Mouse (Mus musculus) CD8-positive naive resting alpha-beta T cell, adult 2 months (primary cell): ENCODE results near the gene Fam189a2.

Experiments
- DNase-seq, 2 experiments: peaks; one replicate each; pipeline ENCODE4 v3.0.0; 2022; ENCODE audit warnings: low read depth in 2 of 2, low spot score in 2 of 2

Fam189a2 gene

DNA sequence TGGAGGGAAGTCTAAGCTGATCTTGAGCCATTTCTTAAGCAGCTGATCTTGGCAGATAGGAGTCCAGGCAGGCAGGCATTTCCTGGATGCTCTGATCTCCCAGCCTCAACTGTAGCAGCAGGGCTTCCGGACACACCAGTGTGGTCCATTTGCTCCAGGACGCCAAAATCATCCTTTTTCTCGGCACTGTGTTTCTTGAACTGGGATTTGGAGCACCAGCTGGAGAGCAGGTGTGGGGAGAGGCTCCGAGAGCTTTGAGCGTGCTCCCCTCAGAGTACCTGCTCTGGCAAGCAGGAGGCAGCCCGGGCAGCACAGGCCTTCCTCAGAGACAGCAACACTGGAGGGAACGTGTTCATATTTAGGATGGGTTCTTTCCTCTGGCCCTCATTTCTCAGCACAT lies 87.9 kb downstream of the Fam189a2 start:
- DNase-seq: no peak

DNA sequence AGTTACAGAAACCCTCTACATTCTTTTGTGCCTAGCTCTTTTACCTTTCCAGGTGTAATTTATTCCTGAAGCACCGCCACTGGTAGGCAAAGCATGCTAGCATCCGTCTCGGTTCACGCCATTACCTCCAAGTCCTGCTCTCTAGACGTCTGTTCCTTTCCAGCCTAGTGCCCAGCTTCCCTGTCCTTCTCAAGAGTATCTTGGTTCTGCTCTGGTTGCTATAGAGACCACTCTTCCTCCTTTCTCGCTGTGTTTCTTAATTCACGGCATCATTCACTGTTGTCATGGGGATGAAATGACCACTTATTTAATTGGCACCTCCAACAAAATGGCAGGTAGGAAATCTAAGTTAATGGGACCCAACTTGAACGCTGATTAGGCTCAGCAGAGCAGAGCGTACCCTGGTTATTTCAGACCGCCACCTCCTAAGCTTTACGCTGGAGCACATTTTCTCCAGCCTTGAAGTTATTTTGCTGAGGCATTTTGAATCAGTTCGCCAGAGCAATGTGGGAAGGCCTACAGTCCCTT lies 89.3 kb downstream of the Fam189a2 start:
- no peak for DNase-seq

DNA sequence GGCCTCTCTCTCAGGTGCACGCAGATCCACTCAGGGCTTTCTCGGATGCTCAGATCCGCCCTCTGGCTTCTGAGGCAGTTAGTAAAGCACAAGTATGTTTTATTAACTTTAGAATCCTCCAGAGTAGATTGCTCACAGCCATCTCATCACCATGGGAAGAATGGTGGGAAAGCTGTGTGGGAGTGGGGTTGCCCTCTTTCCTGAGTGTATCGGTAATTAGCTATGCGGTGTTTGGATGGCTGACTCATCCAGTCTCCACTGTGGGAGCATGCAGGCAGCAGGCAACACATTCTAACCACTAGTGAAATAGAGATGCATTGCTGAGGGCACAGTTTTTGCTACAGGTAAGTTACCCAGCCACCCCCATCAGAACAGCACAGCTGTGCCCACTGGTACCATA lies 100.0 kb downstream of the Fam189a2 start:
- DNase-seq: no peak

DNA sequence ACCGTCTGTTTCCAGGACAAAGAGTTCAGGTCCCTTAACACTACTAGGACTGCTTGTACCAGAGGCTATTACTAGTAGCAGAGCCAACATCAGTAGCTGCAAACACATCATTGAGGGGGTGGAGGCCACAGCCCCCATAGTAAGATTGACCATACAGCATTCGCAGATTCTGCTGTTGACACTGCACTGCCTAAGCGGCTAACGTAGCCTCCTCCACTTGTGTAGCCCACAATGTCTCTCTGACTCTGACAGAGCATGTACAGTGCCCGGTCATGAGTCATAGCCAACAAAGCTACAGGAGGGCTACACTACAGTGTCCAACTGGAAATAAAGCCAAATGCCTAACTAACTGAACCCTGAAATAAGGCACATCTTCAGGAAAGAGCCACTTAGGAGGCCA lies 105.3 kb downstream of the Fam189a2 start:
- no peak for DNase-seq

DNA sequence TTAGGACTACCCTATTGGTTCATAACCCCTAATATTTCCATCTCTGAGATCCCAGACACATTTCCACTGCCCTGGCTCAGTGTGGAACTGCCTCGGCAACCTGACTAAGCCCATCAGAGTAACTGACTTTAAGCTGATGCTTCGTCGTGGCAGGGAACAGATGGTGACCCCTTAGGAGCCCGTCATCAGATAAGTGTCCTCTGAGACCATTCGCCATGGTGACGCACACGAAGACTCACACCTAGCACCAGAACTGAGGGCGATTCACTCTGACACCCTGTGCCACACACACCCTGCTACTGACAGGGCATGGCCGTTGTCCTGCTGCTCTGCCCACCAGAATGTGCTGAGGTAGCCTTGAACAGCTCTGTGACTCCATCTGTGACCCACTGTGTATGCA lies 106.0 kb downstream of the Fam189a2 start:
- DNase-seq: no peak

DNA sequence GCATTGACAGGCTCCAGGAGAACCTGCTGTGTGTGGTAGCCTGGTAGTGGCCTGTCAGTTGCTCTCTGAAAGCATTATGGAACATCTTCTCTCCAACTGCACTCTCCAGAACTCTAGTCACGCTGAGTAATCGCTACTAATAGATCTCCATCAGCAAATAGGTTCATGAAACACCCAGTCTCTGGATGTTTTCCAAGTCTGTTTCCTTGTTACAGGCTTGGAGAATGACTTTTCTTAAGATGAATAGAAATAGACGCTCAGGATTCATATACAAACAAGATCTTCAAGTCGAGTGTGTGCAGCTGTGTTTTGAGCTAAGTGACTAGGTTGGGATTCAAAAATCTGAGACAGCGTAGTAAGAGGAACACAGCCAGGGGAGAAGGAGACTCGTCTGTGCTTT lies 106.8 kb downstream of the Fam189a2 start:
- DNase-seq: no peak
